Mouse (Mus musculus): Measurements from ENCODE around the gene Gm43738. TPM values are rescaled to one million over a fixed set of nuclear protein-coding genes. Genes with fewer than 3 reads are reported as not detected.

Gene Gm43738
- not detected in 2 replicates for polyA plus RNA-seq (2015; fragmentation: Nextera tagmentation; extraction: Ambion mirVana)

- H3K4me3 ChIP-seq: peak within 1 kb of the TSS; percentile 80
- peak within 1 kb of the TSS; percentile 96 for H3K4me2 ChIP-seq
- no peak for ATAC-seq (ENCODE audit: extremely low read depth, insufficient number of reproducible peaks, low FRiP score, low TSS enrichment)
- H3K9ac ChIP-seq: peak within 1 kb of the TSS; percentile 91
- no peaks in the 10 kb centered on the region for H3K9me3 ChIP-seq
- no peaks in the 10 kb centered on the region for H3K27me3 ChIP-seq (replicated peaks)
- H3K4me1 ChIP-seq: peaks cover 28% of the 10 kb centered on the region
- peaks cover 44% of the 10 kb centered on the region for H3K36me3 ChIP-seq
- WGBS: 44% methylated on average over 7 of the region's 7 CpGs
- H3K27ac ChIP-seq (replicated peaks): peak within 1 kb of the TSS; percentile 59
These were observed at the start of gene Gm43738 for GRCm38 (mm10) chr3:89100811-89101210. Gene Gm43738 (minus strand): TSS chr3:89101099.

- 68% methylated on average over 14 of the region's 14 CpGs for WGBS
- H3K4me3 ChIP-seq: no peak overlapping the region
- peaks cover 95% of the 10 kb centered on the region for H3K27me3 ChIP-seq (replicated peaks)
- no peak overlapping the region for H3K27ac ChIP-seq (replicated peaks)
- no peaks in the 10 kb centered on the region for H3K9me3 ChIP-seq
- no peaks in the 10 kb centered on the region for H3K36me3 ChIP-seq
- no peak overlapping the region for H3K9ac ChIP-seq
- no peak for ATAC-seq (ENCODE audit: extremely low read depth, insufficient number of reproducible peaks, low FRiP score, low TSS enrichment)
- H3K4me1 ChIP-seq: peaks cover 8% of the 10 kb centered on the region
- H3K4me2 ChIP-seq: no peak overlapping the region
These were observed 47.7 kb upstream of the Gm43738 start for GRCm38 (mm10) chr3:89148567-89148966.

GRCm38 (mm10) chr3:89147979-89148311, 47.0 kb upstream of the Gm43738 start:
- no peaks in the 10 kb centered on the region for H3K36me3 ChIP-seq
- H3K27me3 ChIP-seq (replicated peaks): peaks cover 97% of the 10 kb centered on the region
- 0 out of 2 replicates have a peak overlapping the region, but pooled peaks have one; percentile 41 for H3K9ac ChIP-seq
- no peak overlapping the region for H3K27ac ChIP-seq (replicated peaks)
- peaks cover 8% of the 10 kb centered on the region for H3K4me1 ChIP-seq
- WGBS: 8% methylated on average over 15 of the region's 15 CpGs
- peak overlapping the region; percentile 63 for H3K4me2 ChIP-seq
- peak overlapping the region; percentile 32 for H3K4me3 ChIP-seq
- no peak for ATAC-seq (ENCODE audit: extremely low read depth, insufficient number of reproducible peaks, low FRiP score, low TSS enrichment)
- no peaks in the 10 kb centered on the region for H3K9me3 ChIP-seq

- no peaks in the 10 kb centered on the region for H3K9me3 ChIP-seq
- H3K27me3 ChIP-seq (replicated peaks): peaks cover 97% of the 10 kb centered on the region
- H3K9ac ChIP-seq: 0 out of 2 replicates have a peak overlapping the region, but pooled peaks have one; percentile 41
- H3K4me3 ChIP-seq: peak overlapping the region; percentile 32
- H3K4me1 ChIP-seq: peaks cover 8% of the 10 kb centered on the region
- WGBS: 19% methylated on average over 26 of the region's 26 CpGs
- H3K27ac ChIP-seq (replicated peaks): no peak overlapping the region
- H3K36me3 ChIP-seq: no peaks in the 10 kb centered on the region
- ATAC-seq (ENCODE audit: extremely low read depth, insufficient number of reproducible peaks, low FRiP score, low TSS enrichment): peak; percentile 17; the same call in 1 of the 2 replicates
- H3K4me2 ChIP-seq: peak overlapping the region; percentile 63
These were observed 46.4 kb upstream of the Gm43738 start for GRCm38 (mm10) chr3:89147101-89147978.

GRCm38 (mm10) chr3:89145566-89145965, 44.7 kb upstream of the Gm43738 start:
- no peaks in the 10 kb centered on the region for H3K9me3 ChIP-seq
- no peak for ATAC-seq (ENCODE audit: extremely low read depth, insufficient number of reproducible peaks, low FRiP score, low TSS enrichment)
- no peak overlapping the region for H3K27ac ChIP-seq (replicated peaks)
- peaks cover 96% of the 10 kb centered on the region for H3K27me3 ChIP-seq (replicated peaks)
- H3K4me3 ChIP-seq: no peak overlapping the region
- H3K4me1 ChIP-seq: peaks cover 8% of the 10 kb centered on the region
- whole genome bisulfite sequencing: 55% methylated on average over 8 of the region's 8 CpGs
- no peak overlapping the region for H3K9ac ChIP-seq
- no peak overlapping the region for H3K4me2 ChIP-seq
- no peaks in the 10 kb centered on the region for H3K36me3 ChIP-seq

- no peak overlapping the region for H3K4me2 ChIP-seq
- H3K27me3 ChIP-seq (replicated peaks): peaks cover 88% of the 10 kb centered on the region
- no peak overlapping the region for H3K9ac ChIP-seq
- no peaks in the 10 kb centered on the region for H3K9me3 ChIP-seq
- WGBS: 76% methylated on average over 10 of the region's 10 CpGs
- H3K4me3 ChIP-seq: no peak overlapping the region
- H3K4me1 ChIP-seq: peaks cover 8% of the 10 kb centered on the region
- H3K36me3 ChIP-seq: no peaks in the 10 kb centered on the region
- H3K27ac ChIP-seq (replicated peaks): no peak overlapping the region
- ATAC-seq (ENCODE audit: extremely low read depth, insufficient number of reproducible peaks, low FRiP score, low TSS enrichment): no peak
These were observed 43.9 kb upstream of the Gm43738 start for GRCm38 (mm10) chr3:89144821-89145220.

- H3K9me3 ChIP-seq: no peaks in the 10 kb centered on the region
- H3K9ac ChIP-seq: no peak overlapping the region
- peaks cover 21% of the 10 kb centered on the region for H3K4me1 ChIP-seq
- peaks cover 45% of the 10 kb centered on the region for H3K27me3 ChIP-seq (replicated peaks)
- H3K36me3 ChIP-seq: no peaks in the 10 kb centered on the region
- peak overlapping the region; percentile 26; the same call in 1 of the 2 replicates for H3K4me3 ChIP-seq
- no peak overlapping the region for H3K27ac ChIP-seq (replicated peaks)
- no peak for ATAC-seq (ENCODE audit: extremely low read depth, insufficient number of reproducible peaks, low FRiP score, low TSS enrichment)
- 36% methylated on average over 9 of the region's 9 CpGs for WGBS
- H3K4me2 ChIP-seq: peak overlapping the region; percentile 39
These were observed 35.5 kb upstream of the Gm43738 start for GRCm38 (mm10) chr3:89136365-89136764.

GRCm38 (mm10) chr3:89135958-89136357, 35.1 kb upstream of the Gm43738 start, which contains the start of gene Pklr:
Gene Pklr (plus strand): TSS chr3:89136142.
- Histone ChIP-seq H3K4me3 (peak within 1 kb of the TSS; percentile 26; the same call in 1 of the 2 replicates), H3K27me3 (replicated peaks) (peaks cover 41% of the 10 kb centered on the region), H3K36me3 (no peaks in the 10 kb centered on the region), H3K4me2 (peak within 1 kb of the TSS; percentile 39), H3K9ac (no peak within 1 kb of the TSS), H3K4me1 (peaks cover 21% of the 10 kb centered on the region), H3K27ac (replicated peaks) (no peak within 1 kb of the TSS), H3K9me3 (no peaks in the 10 kb centered on the region)
- ATAC-seq (ENCODE audit: extremely low read depth, insufficient number of reproducible peaks, low FRiP score, low TSS enrichment): no peak
- WGBS: 53% methylated on average over 3 of the region's 3 CpGs

GRCm38 (mm10) chr3:89133752-89134151, 32.9 kb upstream of the Gm43738 start:
- Histone ChIP-seq H3K36me3 (no peaks in the 10 kb centered on the region), H3K27ac (replicated peaks) (no peak overlapping the region), H3K4me1 (peaks cover 21% of the 10 kb centered on the region), H3K4me2 (no peak overlapping the region), H3K27me3 (replicated peaks) (peaks cover 38% of the 10 kb centered on the region), H3K9ac (no peak overlapping the region), H3K4me3 (no peak overlapping the region), H3K9me3 (no peaks in the 10 kb centered on the region)
- WGBS: 57% methylated on average over 1 of the region's 1 CpGs
- ATAC-seq (ENCODE audit: extremely low read depth, insufficient number of reproducible peaks, low FRiP score, low TSS enrichment): no peak

GRCm38 (mm10) chr3:89133063-89133450, 32.2 kb upstream of the Gm43738 start:
- Histone ChIP-seq H3K4me3 (no peak overlapping the region), H3K9ac (no peak overlapping the region), H3K9me3 (no peaks in the 10 kb centered on the region), H3K27ac (replicated peaks) (no peak overlapping the region), H3K27me3 (replicated peaks) (peaks cover 38% of the 10 kb centered on the region), H3K36me3 (no peaks in the 10 kb centered on the region), H3K4me2 (peak overlapping the region; percentile 79; the same call in 1 of the 2 replicates), H3K4me1 (peaks cover 21% of the 10 kb centered on the region)
- no peak for ATAC-seq (ENCODE audit: extremely low read depth, insufficient number of reproducible peaks, low FRiP score, low TSS enrichment)
- 47% methylated on average over 7 of the region's 7 CpGs for WGBS

GRCm38 (mm10) chr3:89132285-89133062, 31.6 kb upstream of the Gm43738 start:
- peaks cover 38% of the 10 kb centered on the region for H3K27me3 ChIP-seq (replicated peaks)
- H3K36me3 ChIP-seq: no peaks in the 10 kb centered on the region
- peak overlapping the region; percentile 79 for H3K4me2 ChIP-seq
- peak overlapping the region; percentile 75 for H3K9ac ChIP-seq
- H3K9me3 ChIP-seq: no peaks in the 10 kb centered on the region
- peak overlapping the region; percentile 48 for H3K4me3 ChIP-seq
- ATAC-seq (ENCODE audit: extremely low read depth, insufficient number of reproducible peaks, low FRiP score, low TSS enrichment): peak; percentile 31; the same call in 1 of the 2 replicates
- 12% methylated on average over 30 of the region's 30 CpGs for WGBS
- no peak overlapping the region for H3K27ac ChIP-seq (replicated peaks)
- peaks cover 21% of the 10 kb centered on the region for H3K4me1 ChIP-seq
